Mouse (Mus musculus) gastrocnemius, adult 18-20 months (tissue): ENCODE measurements at regions not wholly inside any gene's neighbourhood (a gene's known extent, or its start where the extent isn't known, plus 50 kb on each side); places are given as distances from the start of the nearest gene placed in this dataset.

Experiments
- DNase-seq: peaks from one replicate; pipeline ENCODE4 v3.0.0; 2021; ENCODE audit warnings: low spot score

DNA sequence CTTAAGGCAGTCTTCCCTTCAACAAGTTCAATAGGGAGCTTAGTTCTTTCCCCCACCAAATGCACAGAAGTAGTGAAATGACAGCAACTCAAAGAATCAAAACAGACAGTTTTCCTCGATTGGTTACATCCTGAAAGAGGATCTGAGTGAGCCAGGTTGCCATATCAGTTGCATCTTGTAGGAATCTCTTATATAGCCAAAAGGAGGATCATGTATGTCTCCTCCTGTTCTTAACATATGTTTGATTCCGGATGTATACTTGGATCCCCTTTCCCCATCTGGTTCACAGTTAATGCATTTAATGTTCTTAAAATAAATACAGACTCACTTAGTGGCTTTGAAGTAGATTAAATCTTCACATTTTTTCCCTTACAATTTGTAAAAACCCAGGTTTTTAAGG lies 1224.0 kb upstream of the Flrt2 start:
- no peak for DNase-seq

DNA sequence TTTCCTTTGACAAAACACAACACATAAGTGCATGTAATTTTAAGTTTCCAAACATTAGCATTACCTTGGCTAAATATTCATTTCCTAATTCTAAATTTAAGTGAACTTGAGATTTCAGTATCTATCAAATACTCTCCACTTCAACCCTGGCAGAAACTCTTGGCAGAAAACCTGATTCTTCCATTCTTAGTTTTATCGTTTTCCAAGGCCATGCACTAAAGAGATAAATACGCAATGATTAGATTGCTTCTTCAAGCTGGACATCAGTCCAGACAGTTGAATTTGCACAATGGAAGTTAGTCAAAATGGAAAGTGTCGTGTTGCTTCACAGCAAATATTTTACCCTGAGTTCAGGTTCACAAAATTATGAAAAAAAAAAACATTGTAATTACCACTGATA lies 1223.4 kb upstream of the Flrt2 start:
- no peak for DNase-seq

DNA sequence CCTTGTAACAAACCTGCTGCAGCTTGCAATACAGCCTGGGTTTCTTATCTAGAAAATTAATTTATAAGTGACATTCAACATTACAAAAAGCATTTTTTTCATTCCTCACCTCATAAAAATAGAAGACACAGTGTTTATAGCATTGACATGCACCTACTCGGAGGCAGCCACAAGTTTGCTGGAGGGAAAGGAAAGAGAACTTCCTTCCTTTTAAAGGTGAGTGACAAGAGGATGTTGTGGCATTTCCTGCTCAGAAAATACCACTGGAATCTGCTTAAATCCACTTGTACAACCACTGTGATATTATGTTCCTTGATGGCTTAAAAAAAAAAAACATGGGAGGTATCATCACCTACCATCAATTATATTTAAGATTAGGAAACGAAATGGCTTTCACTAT lies 1222.2 kb upstream of the Flrt2 start:
- no peak for DNase-seq

- DNase-seq = no peak
Observed at GRCm38 (mm10) chr12:94470981-94471380, 1221.0 kb upstream of the Flrt2 start.

GRCm38 (mm10) chr12:94488721-94489120 lies 1203.3 kb upstream of the Flrt2 start:
- no peak for DNase-seq

GRCm38 (mm10) chr12:94508099-94508498 lies 1183.9 kb upstream of the Flrt2 start:
- peak; percentile 23 for DNase-seq

- DNase-seq = no peak
Observed at GRCm38 (mm10) chr12:94509855-94510254, 1182.2 kb upstream of the Flrt2 start.

GRCm38 (mm10) chr12:94544706-94545105 lies 1147.3 kb upstream of the Flrt2 start:
- no peak for DNase-seq

- no peak for DNase-seq
Observed at GRCm38 (mm10) chr12:94560374-94561194, 1131.4 kb upstream of the Flrt2 start.

GRCm38 (mm10) chr12:94574981-94575380 lies 1117.0 kb upstream of the Flrt2 start:
- DNase-seq = no peak

- no peak for DNase-seq
Observed at GRCm38 (mm10) chr12:94580345-94580744, 1111.7 kb upstream of the Flrt2 start.

GRCm38 (mm10) chr12:94584309-94584708 lies 1107.7 kb upstream of the Flrt2 start:
- DNase-seq = no peak

DNA sequence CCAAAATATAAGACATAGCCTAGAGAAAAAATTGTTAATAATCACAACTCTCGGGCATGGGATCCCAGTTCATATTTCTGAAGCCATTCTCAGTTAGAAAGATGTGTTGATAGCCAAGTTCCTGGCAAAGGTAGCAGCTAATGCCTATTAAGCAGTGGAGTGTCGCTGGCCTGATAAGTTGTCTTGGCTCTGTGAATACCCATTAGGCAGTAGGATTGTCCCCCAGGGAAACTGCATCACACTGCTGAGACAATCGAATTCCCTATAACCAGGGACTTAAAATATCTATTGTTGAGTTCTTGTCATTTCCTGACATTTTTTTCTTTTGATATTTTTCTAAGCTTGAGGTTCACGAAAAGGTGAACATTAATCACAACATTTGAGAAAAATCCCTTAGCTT lies 1105.0 kb upstream of the Flrt2 start:
- no peak for DNase-seq

DNA sequence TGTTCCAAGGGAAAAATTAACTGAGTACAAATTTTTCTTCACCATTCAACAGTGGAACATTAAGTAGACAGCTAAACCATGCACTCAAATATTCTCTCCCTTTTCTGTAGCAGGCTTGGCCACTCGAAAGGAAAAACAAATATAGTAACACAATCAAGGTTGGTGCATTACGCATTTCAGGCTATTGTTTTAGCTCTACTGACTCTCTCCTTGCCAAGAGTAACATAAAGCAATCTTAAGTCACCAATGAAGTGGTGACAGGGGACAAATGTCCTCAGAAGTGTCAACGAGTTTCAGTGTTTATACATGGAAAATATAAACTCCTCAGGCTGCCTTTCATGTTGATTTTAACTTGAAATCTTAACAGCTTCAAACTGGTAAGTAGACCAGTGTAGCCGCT lies 1103.4 kb upstream of the Flrt2 start:
- DNase-seq = no peak

GRCm38 (mm10) chr12:94589033-94589432 lies 1103.0 kb upstream of the Flrt2 start:
- no peak for DNase-seq

GRCm38 (mm10) chr12:94605566-94605965 lies 1086.5 kb upstream of the Flrt2 start:
- DNase-seq = no peak

GRCm38 (mm10) chr12:94636555-94636954 lies 1055.5 kb upstream of the Flrt2 start:
- no peak for DNase-seq

- DNase-seq = no peak
Observed at GRCm38 (mm10) chr12:94640153-94640552, 1051.9 kb upstream of the Flrt2 start.

DNA sequence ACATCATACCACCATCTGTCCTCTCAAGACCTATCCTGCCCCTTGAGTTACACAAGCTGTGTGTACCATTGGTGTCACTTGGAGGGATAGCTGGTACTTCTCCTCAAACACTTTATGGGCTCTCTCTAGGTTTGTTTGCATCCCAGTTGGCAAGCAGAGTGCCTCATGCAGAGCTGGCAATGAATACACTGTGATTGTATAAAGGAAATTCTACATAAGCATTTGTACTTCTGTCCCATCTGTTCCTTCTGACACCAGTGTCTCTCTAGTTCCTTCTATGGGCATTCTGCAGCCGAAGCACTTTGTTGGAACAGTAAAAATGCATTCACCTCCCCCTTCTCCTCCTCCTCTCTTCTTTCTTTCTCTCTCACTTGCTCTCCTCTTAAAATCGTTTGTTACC lies 1046.7 kb upstream of the Flrt2 start:
- DNase-seq = no peak

DNA sequence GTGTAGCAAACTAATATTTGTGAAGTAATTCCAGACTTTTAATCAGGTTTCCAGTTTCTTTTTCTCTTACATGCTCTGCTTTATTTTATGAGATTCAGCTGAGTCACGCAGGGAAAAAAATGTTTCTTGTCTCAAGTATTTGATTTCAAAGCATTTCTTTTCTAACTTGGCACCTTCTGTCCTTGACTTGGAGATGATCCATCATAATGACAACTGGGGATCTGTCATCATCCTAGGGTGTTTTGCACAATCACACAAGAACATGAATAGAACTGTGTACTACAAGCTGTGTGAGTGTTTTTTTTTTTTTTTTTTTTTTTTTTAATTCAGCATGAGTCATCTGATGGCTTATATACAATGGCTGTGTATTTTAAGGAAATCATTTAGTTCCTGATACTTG lies 1022.0 kb upstream of the Flrt2 start:
- DNase-seq = peak; percentile 13

DNA sequence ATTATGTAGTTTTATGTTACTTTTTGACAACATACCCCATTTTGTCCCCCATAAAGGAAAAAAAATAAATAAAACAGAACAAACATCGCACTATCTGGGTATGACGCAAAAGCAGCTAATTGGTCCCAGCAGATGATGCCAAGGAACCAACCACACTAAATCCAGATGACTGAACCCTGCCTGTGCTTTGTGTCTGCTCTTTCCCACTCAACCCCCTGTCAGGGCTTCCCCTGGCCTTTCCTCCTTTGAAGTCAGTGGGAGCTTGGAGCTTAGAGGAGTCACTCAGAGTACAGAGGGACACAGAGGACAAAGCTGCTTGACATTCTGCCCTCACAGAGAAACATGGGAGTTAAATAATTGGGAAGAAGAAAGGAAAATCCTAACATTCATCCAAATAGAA lies 1017.1 kb upstream of the Flrt2 start:
- DNase-seq = no peak

DNA sequence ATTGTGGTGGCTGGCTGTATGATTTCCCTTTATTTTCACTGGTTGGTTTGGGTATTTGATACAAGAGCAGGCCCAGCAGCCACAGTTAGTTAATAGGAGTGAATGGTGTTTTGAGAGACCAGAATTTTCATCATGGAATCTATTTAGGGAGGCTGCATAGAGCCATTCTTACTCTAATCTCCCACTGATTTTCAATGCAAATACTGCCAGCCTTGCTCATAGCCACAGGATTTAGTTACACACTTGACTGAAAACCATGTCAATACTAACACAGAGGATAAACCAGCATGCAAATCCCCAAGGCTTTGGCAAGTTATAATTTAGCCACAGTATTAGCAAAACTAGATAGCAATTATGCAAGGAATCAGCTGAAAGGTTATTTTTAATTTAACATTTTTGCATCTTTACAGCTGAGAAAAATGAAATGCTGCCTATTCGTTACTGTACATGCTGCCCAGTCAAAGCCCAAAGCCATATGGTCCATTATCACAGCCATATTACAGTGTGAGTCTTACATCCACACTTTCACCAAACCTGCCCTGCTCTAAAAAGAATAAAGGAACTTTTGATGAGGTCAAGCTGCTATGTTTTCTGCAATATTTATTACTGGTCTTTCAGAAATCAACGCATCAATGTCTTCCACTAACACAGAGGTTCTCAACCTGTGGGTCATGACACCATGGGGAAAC lies 1000.5 kb upstream of the Flrt2 start:
- no peak for DNase-seq

DNA sequence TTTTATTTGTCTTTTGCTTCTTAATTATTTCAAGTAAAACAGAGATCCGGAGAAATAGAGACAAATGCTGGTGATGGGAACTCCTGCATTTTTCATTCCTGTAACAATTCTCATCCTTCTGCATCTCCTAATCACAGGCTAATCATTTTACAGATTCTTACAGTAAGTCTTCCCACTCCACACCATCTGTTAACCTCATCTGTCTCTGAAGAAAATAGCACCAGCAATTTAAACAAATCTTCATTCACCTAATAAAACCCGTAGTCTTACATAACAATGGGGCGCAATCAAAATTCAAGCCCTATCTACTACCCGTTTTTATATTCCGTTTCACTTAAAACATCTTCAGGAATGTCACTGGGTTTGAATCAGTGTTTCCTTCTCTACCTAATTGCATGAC lies 960.6 kb upstream of the Flrt2 start:
- DNase-seq = no peak
